Mouse (Mus musculus) embryo, embryonic 11 days (tissue): ENCODE measurements at regions not wholly inside any gene's neighbourhood (a gene's known extent, or its start where the extent isn't known, plus 50 kb on each side); places are given as distances from the start of the nearest gene placed in this dataset.

ENCODE experiments used
- DNase-seq: peaks from one replicate; pipeline ENCODE4 v3.0.0-alpha.2; 2015

DNA sequence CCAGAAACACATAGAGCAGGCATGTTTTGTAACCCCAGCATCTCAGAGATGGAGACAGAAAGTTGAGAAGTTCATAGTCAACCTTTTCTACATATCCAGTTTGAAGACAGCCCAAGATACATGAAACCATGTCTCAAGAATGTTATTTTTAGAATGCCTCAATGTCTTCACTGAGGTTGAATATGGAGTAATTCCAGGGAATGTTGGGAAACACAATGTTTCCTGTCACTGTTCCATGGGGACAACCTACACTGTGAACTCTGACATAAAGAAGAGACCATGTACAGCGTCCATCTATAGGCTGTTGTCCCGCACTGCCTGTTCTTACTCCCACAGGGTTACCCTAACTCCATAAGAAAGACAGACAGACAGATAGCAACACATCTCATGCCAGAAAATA is 89.8 kb upstream of the Mark1 start:
- no peak for DNase-seq

DNA sequence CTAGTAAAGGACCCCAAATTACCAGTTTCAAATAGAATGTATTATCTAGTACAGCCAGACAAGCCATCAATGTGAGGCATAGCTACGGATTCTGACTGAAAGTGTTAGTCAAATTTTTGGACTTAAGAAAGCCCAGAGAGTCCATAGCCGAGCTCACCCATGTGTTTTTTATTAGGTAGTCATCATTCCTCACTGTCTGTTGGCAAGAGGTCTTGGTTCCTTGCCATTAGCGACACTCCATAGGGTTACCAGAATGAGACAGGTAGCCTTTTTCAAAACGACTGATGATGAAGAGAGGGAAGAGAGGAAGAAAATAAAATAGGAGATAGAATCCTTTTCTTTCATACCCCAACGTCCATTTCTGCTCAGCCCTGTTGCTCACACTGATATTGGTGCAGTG is 83.8 kb upstream of the Mark1 start:
- no peak for DNase-seq

DNA sequence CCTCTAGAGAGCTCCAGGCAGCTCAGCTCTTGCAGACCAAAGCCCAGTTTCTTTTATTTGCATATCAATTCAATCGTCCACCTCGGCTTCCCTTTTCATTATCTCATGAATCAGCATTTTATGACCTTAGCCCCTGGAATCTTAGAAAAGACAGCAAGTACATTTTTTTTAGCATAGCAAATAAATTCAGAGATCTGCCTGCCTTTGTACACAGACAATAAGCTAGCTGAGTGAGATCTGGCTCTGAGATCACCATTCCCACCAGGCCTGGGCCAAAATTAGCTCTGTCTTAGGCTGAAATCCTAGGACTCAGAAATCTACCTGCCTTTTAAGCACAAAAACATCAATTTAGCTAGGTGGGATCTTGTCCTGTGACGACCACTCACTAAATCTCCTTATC is 80.7 kb upstream of the Mark1 start:
- peak; percentile 20 for DNase-seq

DNA sequence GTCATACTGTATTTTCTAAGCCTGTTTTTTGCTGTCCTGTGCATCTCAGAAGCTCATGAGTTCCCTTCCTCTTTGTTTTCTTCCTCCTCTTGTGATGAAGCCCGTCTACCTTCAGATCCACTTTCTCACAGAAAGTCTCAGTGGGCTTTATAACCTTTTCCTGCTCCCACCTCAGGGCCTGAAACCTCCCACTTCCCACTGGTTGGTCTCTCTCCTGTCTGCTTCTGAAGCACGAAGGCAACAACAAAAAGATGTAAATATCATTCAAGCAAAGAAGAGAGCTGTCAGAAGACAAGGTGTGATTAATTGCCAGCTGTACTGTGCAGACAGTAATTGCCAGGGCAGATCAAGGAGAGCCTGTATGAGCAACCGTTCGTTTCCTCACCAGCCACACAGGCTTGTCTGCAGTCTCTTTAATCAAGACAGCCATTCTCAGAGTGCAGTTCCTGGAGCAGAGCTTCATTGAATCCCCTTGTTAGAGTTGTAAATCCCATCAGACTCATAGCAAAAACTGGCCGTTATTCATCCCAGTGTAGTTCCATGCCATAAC is 80.0 kb upstream of the Mark1 start:
- no peak for DNase-seq

DNA sequence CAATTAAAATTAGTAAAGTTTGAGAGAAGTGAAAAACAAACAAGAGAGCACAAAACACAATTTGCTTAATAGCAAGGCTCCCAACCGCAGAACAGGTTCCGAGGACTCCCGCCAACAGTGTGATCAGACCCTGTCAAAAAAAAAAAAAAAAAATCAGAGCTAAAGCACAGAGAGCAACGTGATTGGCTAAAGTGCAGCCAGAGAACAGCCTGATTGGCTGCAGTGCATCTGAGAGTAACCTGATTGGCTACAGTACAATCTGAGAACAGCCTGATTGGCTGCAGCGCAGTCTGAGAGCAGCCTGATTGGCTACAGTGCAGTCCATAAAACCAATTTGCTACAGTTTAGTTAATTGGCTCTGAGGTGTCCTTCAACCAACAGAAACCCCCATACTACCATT is 74.6 kb upstream of the Mark1 start:
- DNase-seq: no peak

DNA sequence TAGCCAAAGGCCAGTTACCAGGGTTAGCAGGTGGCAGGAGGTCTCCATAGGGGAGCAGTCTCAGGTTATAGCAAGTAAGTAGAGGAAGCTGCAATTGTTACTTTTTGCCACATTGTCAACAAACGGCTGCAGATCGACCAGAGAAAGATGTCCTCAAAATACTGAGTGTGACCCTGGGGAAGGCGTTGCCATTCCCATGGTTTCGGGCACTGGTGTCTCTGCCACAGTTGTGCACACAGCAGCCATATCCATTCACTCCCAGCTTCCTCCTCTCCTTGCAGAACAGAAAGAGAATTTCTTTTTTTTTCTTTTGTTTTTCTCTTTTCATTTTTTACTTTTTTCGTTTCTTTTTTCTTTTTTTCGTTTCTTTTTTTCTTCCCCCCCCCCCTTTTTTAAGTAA is 73.4 kb upstream of the Mark1 start:
- no peak for DNase-seq

DNA sequence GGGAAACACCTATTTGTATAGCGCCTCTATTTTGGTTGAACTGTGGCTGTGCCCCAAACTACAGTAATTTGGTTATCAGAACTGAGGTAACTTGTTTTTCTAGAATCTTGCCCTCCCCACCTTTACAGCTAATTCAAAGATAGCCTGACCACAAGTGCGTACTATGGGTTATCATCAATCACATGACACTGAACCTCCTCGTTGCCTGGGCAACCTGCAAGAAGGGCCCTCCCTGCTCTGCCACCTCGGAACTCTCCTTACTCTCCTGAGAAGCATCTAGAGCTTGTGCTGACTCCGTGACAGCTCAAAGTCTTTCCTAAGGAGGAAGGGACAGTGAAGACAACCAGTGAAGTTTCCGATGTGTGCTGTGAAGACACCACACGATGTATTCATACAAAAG is 72.2 kb upstream of the Mark1 start:
- no peak for DNase-seq

DNA sequence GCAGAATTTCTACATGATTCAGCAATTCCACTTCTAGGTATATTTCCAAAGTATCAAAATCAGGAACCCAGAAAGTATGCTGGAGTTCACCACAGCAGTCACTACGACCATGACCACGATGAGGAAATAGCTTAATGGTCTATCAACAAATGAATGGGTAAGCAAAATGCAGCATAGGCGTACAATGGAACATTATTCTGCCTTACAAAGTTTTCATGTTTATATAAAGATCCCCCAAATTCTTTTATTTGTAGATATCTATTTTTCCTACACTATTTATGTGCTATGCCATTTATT is 71.4 kb upstream of the Mark1 start:
- DNase-seq: no peak

DNA sequence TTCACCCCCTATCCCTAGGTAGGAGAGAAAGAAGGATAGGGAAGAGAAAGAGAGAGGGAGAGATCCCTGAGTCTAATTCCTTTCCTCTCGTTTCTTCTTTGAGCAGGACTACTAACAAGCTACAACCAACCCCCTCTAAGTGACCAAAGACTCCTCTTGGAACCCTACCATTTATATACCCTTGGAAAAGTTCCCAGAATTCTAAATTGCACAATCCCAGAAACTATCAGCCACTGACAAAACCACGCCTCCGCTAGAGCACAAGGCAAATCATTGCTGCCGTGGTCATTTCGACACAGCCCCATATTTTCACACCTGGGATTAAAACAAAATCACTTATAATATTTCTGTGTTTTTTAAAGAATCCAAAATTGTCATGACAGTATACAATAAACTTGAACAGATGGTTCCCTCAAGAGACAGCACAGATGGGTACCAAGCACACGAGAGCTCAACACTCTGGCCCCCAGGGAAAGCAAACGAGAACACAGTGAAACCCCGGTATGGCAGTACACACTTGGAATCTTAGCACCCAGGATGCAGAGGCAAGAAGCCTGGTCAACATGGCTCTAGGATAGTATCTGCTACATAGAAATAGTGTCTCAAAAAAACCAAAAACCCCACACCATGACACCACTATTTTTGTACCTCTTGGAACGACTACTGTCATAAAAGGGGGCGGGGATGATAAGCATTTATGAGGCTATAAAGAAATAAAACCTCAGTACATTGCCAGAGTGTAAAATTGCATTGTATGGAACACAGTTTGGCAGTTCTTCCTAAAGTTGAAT is 70.9 kb upstream of the Mark1 start:
- no peak for DNase-seq

DNA sequence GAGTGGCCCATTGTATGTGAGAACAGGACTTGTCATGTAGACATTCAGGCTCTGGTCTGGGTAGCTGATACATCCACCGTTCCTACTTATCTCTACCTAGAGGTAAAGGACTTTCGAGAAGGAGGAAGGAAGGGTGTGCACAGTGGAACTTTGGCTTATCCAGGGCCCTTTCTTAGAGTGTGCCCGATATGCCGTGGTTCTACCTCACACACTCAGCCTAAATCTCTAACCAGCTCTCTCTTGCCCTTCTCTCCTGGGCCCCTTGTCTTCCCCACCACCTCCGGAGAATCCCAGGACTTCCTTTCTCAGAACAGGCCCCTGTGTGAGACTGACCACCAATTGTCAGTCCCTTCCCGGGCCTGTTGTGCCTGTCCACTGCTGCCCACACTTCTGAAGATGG is 68.8 kb upstream of the Mark1 start:
- DNase-seq: no peak

DNA sequence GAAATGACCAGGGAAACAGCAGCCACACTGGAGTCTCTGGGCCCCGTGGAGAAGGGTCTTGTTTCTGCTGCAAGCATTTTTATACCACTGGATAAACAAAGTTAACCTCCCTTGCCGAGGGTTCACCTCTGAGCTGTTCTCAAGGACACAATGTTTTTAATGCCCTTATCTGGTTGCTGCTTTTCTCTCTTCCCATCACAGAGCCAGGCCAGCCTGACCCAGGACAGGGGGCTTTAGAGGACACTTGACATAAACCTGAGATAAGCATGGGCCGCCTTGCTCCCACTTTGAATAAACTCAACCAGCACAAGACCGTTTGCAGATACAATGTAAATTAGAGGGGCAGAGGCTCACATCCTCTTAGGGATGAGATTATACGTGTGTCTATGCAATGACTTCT is 68.3 kb upstream of the Mark1 start:
- DNase-seq: no peak

DNA sequence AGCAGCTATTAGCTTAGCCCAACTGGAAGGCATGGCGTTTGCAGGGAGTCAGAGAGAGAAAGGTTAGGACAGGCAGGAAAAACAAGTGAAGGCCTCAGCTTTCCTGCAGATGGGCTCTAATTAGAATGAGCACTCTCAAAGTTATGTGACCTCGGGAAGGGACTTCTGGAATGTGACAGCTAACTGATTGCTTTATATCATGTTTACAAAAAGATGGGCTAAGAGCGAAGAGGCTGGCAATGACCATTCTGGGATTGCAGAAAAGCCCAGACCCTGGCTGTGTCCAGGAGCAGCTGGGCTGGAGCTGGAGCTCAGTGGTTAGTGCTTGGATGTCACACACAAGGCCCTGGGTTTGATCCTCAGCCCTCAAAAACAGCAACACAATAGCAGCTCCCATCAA is 65.7 kb upstream of the Mark1 start:
- no peak for DNase-seq

DNA sequence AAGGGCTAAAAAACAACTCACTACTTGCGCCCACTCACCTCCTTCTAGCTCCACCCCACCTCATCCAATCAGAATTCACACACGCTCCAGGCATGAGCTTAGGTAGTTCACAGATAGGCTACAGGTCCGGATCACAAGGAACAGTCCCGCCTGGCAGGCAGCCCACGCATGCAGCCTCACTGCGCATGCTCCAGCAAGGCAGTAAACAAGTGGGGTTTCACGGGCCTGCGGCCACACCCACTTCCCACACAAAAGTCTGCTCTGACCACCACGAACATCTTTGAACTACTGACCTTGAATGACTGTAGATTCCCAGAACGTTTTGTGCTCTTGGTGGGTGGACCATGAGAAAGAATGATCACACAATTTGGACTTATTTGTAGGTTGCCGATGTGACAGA is 62.7 kb upstream of the Mark1 start:
- DNase-seq: no peak

DNA sequence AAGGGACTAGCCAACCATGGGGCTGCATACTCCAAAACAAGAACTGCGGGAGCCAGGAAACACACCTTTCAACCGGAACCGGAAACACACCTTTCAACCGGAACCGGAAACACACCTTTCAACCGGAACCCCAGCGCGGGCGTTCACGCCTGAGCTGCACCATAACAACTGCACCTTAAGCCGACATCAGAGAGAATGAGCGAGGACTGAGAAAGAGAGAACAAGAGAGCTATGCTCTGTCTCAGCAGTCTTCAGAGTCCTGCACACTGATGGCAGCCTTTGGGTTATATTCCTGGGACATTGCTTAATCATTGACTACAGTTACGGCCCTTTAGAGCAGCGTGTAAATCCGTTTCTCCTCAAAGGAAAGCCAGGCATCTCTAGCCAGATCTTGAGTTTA is 58.1 kb upstream of the Mark1 start:
- no peak for DNase-seq

DNA sequence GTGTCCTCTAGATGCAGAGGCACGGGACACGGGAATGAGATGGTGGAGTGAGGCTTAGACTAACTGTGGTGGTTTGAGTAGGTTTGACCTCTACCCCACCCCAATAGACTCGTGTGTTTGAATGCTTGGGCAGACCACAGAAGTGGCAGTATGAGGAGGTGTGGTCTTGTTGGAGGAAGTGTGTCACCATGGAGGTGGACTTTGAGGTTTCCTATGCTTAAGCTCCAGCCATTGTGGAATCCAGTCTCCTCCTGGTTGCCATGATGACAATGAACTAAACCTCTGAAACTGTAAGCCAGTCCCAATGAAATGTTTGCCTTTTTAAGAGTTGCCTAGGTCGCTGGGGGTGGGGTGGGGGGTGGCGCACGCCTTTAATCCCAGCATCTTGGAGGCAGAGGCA is 53.3 kb upstream of the Mark1 start:
- DNase-seq: no peak

DNA sequence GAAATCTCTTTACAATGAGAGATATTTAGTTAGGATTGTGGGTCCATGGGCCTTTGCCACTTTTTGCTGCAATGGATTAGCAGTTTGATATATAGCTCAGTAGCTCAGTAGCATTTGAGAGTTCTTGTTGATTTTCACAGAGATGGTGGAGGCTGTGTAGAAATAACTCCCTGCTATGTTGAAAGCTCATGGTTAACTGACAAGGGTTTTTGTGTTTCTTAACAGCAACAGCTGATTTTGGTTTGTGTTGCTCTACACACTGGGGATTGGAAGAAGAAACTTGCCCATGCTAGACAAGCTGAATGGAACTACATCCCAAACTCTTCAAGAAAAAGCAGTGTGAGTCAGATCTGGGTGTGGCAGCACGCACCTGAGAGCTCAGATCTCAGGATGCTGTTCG is 50.6 kb upstream of the Mark1 start:
- no peak for DNase-seq
